Mouse (Mus musculus): Measurements from ENCODE around the gene Lag3. TPM values are rescaled to one million over a fixed set of nuclear protein-coding genes. Genes with fewer than 3 reads are reported as not detected.

Lag3 gene
- polyA plus RNA-seq, 1 experiment from 2014 or later, result 1.2 TPM

DNA sequence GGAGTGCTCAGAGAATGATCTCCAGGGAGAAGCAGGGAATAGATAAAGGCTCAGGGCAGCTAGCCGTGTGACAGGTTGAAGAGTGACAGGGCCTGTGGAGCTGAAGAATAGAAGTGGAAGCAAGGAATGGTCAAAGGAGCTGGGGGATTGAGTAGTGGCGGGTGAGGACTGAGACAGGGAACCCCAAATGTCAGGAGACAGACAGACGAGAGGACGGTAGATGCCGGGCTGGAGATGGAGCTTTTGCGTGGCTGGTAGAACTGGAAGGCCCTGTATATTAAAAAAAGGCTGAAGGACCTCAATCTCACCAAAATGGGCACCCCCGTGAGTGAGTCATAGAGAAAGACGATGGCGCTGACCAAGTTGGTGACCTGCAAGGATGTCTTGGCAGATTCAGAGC lies 51.0 kb downstream of the Lag3 start:
- Histone ChIP-seq H3K4me1 (peaks cover 92% of the 10 kb centered on the region), H3K27me3 (replicated peaks; ENCODE audit: low read depth, poor library complexity, severe bottlenecking) (peaks cover 77% of the 10 kb centered on the region), H3K4me3 (0 out of 2 replicates have a peak overlapping the region, but pooled peaks have one; percentile 17), H3K36me3 (replicated peaks) (no peaks in the 10 kb centered on the region), H3K9me3 (no peaks in the 10 kb centered on the region), H3K27ac (replicated peaks) (0 out of 2 replicates have a peak overlapping the region, but pooled peaks have one; percentile 7)
- 83% methylated on average over 9 of the region's 9 CpGs for WGBS
- no peak for DNase-seq (ENCODE audit: low spot score)

DNA sequence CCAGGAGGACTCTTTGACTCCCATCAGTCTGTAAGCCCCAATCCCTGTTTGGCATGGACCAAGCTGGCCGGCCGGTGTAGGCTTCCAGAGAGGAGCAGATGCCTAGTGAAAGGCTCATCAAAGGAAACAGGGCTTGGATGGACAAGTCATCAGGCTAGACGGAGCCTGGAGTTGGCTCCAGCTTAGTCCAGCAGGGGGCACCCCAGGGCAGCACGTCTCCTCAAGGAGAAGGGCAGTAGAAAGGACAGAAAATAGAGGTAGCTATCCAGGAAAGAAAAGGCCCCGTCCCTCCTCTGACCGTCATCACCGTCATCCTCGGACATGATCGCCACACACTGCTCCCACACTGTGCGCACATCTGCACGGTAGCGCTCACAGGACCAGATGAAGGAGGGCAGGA lies 51.8 kb downstream of the Lag3 start:
- Histone ChIP-seq H3K4me1 (peaks cover 93% of the 10 kb centered on the region), H3K4me3 (peak overlapping the region; percentile 21; the same call in 1 of the 2 replicates), H3K36me3 (replicated peaks) (0 out of 2 replicates have a peak, but pooled peaks cover 4% of the 10 kb centered on the region), H3K9me3 (no peaks in the 10 kb centered on the region), H3K27ac (replicated peaks) (0 out of 2 replicates have a peak overlapping the region, but pooled peaks have one; percentile 7), H3K27me3 (replicated peaks; ENCODE audit: low read depth, poor library complexity, severe bottlenecking) (peaks cover 69% of the 10 kb centered on the region)
- 12% methylated on average over 12 of the region's 12 CpGs for WGBS
- peak; percentile 89 for DNase-seq (ENCODE audit: low spot score)

GRCm38 (mm10) chr6:124858561-124859318 lies 52.8 kb downstream of the Lag3 start:
- Histone ChIP-seq H3K9me3 (no peaks in the 10 kb centered on the region), H3K4me1 (peaks cover 83% of the 10 kb centered on the region), H3K27ac (replicated peaks) (peak overlapping the region; percentile 40), H3K4me3 (peak overlapping the region; percentile 93), H3K36me3 (replicated peaks) (peaks cover 14% of the 10 kb centered on the region), H3K27me3 (replicated peaks; ENCODE audit: low read depth, poor library complexity, severe bottlenecking) (peaks cover 59% of the 10 kb centered on the region)
- no peak for DNase-seq (ENCODE audit: low spot score)
- 73% methylated on average over 28 of the region's 28 CpGs for WGBS

- no peak for DNase-seq (ENCODE audit: low spot score)
- Histone ChIP-seq H3K27me3 (replicated peaks; ENCODE audit: low read depth, poor library complexity, severe bottlenecking) (peaks cover 51% of the 10 kb centered on the region), H3K36me3 (replicated peaks) (peaks cover 21% of the 10 kb centered on the region), H3K27ac (replicated peaks) (peak overlapping the region; percentile 98), H3K4me1 (peaks cover 76% of the 10 kb centered on the region), H3K9me3 (no peaks in the 10 kb centered on the region), H3K4me3 (peak overlapping the region; percentile 93)
- 24% methylated on average over 26 of the region's 26 CpGs for WGBS
These were observed 53.5 kb downstream of the Lag3 start for GRCm38 (mm10) chr6:124857840-124858530.

GRCm38 (mm10) chr6:124856916-124857839 lies 54.3 kb downstream of the Lag3 start, which contains the start of gene P3h3:
Gene P3h3, minus strand, starts transcription at chr6:124857752.
- no peaks in the 10 kb centered on the region for H3K9me3 ChIP-seq
- under 1% methylated on average over 86 of the region's 86 CpGs for WGBS
- peaks cover 43% of the 10 kb centered on the region for H3K27me3 ChIP-seq (replicated peaks; ENCODE audit: low read depth, poor library complexity, severe bottlenecking)
- peaks cover 68% of the 10 kb centered on the region for H3K4me1 ChIP-seq
- DNase-seq (ENCODE audit: low spot score), result peak; percentile 94
- H3K36me3 ChIP-seq (replicated peaks), result peaks cover 26% of the 10 kb centered on the region
- H3K27ac ChIP-seq (replicated peaks), result peak within 1 kb of the TSS; percentile 98
- peak within 1 kb of the TSS; percentile 93 for H3K4me3 ChIP-seq

- DNase-seq (ENCODE audit: low spot score), result peak; percentile 86
- H3K4me1 ChIP-seq, result peaks cover 63% of the 10 kb centered on the region
- 4% methylated on average over 14 of the region's 14 CpGs for WGBS
- H3K9me3 ChIP-seq, result no peaks in the 10 kb centered on the region
- peaks cover 35% of the 10 kb centered on the region for H3K27me3 ChIP-seq (replicated peaks; ENCODE audit: low read depth, poor library complexity, severe bottlenecking)
- H3K4me3 ChIP-seq, result peak overlapping the region; percentile 93
- peak overlapping the region; percentile 98 for H3K27ac ChIP-seq (replicated peaks)
- H3K36me3 ChIP-seq (replicated peaks), result peaks cover 26% of the 10 kb centered on the region
These were observed 55.2 kb downstream of the Lag3 start for GRCm38 (mm10) chr6:124856321-124856720.

DNA sequence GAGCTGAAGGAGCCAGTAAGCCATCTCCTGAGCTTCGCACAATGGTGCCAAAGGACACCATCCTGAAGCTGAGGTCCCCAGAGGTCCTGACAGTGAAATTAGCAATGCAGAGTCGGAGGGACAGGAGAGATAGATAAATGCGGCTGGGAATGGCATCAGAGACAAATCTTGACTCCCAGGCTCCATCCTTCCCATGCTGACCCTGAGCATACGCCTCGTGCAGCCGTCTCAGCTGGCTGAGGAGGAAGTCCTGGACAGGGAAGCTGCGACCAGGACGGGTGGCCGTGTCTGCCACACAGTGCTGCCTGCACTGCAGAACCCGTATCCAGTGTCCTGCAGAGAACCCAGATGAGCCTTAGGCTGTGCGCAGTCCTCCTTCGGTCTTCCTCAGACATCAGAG lies 56.9 kb downstream of the Lag3 start:
- H3K36me3 ChIP-seq (replicated peaks), result peaks cover 37% of the 10 kb centered on the region
- H3K4me1 ChIP-seq, result peaks cover 47% of the 10 kb centered on the region
- H3K27ac ChIP-seq (replicated peaks), result no peak overlapping the region
- WGBS, result 73% methylated on average over 12 of the region's 12 CpGs
- no peak overlapping the region; the same call in 1 of the 2 replicates for H3K4me3 ChIP-seq
- DNase-seq (ENCODE audit: low spot score), result no peak
- peaks cover 19% of the 10 kb centered on the region for H3K27me3 ChIP-seq (replicated peaks; ENCODE audit: low read depth, poor library complexity, severe bottlenecking)
- no peaks in the 10 kb centered on the region for H3K9me3 ChIP-seq

Other genes with a start within 250 kb of the Lag3 start
- 41.4 and 46.6 TPM in 2 replicates for gene Lpcat3, start 248.7 kb downstream of the Lag3 start, polyA plus RNA-seq (2016; fragmentation: Nextera tagmentation; extraction: Ambion mirVana)
- gene Emg1, start 199.5 kb downstream of the Lag3 start, polyA plus RNA-seq (2016; fragmentation: Nextera tagmentation; extraction: Ambion mirVana), result 233 and 257 TPM in 2 replicates
- gene Phb2, start 199.4 kb downstream of the Lag3 start, polyA plus RNA-seq (2016; fragmentation: Nextera tagmentation; extraction: Ambion mirVana), result 473 and 496 TPM in 2 replicates
- 9.3 and 10.4 TPM in 2 replicates for gene Ptpn6, start 173.0 kb downstream of the Lag3 start, polyA plus RNA-seq (2016; fragmentation: Nextera tagmentation; extraction: Ambion mirVana)
- 425 and 454 TPM in 2 replicates for gene Grcc10, start 170.3 kb downstream of the Lag3 start, polyA plus RNA-seq (2016; fragmentation: Nextera tagmentation; extraction: Ambion mirVana)
- gene Gm45234, start 155.7 kb downstream of the Lag3 start, polyA plus RNA-seq (2016; fragmentation: Nextera tagmentation; extraction: Ambion mirVana), result not detected in 2 replicates
- gene Atn1, start 155.2 kb downstream of the Lag3 start, polyA plus RNA-seq (2016; fragmentation: Nextera tagmentation; extraction: Ambion mirVana), result 12.6 and 15.2 TPM in 2 replicates
- 2.3 and 2.4 TPM in 2 replicates for gene Eno2, start 142.0 kb downstream of the Lag3 start, polyA plus RNA-seq (2016; fragmentation: Nextera tagmentation; extraction: Ambion mirVana)
- gene Lrrc23, start 132.0 kb downstream of the Lag3 start, polyA plus RNA-seq (2016; fragmentation: Nextera tagmentation; extraction: Ambion mirVana), result 0.50 and 0.74 TPM in 2 replicates
- 7.1 and 8.3 TPM in 2 replicates for gene Spsb2, start 103.0 kb downstream of the Lag3 start, polyA plus RNA-seq (2016; fragmentation: Nextera tagmentation; extraction: Ambion mirVana)
- gene Tpi1, start 97.4 kb downstream of the Lag3 start, polyA plus RNA-seq (2016; fragmentation: Nextera tagmentation; extraction: Ambion mirVana), result 829 and 899 TPM in 2 replicates
- 191 and 212 TPM in 2 replicates for gene Usp5, start 82.2 kb downstream of the Lag3 start, polyA plus RNA-seq (2016; fragmentation: Nextera tagmentation; extraction: Ambion mirVana)
- gene Cdca3, start 82.2 kb downstream of the Lag3 start, polyA plus RNA-seq (2016; fragmentation: Nextera tagmentation; extraction: Ambion mirVana), result 225 and 238 TPM in 2 replicates
- 0.60 and 0.97 TPM in 2 replicates for gene Gnb3, start 71.4 kb downstream of the Lag3 start, polyA plus RNA-seq (2016; fragmentation: Nextera tagmentation; extraction: Ambion mirVana)
- gene P3h3, start 54.0 kb downstream of the Lag3 start, polyA plus RNA-seq (2016; fragmentation: Nextera tagmentation; extraction: Ambion mirVana), result 12.2 and 17.0 TPM in 2 replicates
- 1.3 and 1.4 TPM in 2 replicates for gene Gpr162, start 47.7 kb downstream of the Lag3 start, polyA plus RNA-seq (2016; fragmentation: Nextera tagmentation; extraction: Ambion mirVana)
- not detected in 2 replicates for gene Cd4, start 23.5 kb downstream of the Lag3 start, polyA plus RNA-seq (2016; fragmentation: Nextera tagmentation; extraction: Ambion mirVana)
- 203 and 213 TPM in 2 replicates for gene Ptms, start 8.4 kb upstream of the Lag3 start, polyA plus RNA-seq (2016; fragmentation: Nextera tagmentation; extraction: Ambion mirVana)
- 390 and 408 TPM in 2 replicates for gene Mlf2, start 19.7 kb upstream of the Lag3 start, polyA plus RNA-seq (2016; fragmentation: Nextera tagmentation; extraction: Ambion mirVana)
- gene Cops7a, start 53.8 kb upstream of the Lag3 start, polyA plus RNA-seq (2016; fragmentation: Nextera tagmentation; extraction: Ambion mirVana), result 137 and 146 TPM in 2 replicates
- gene Pianp, start 85.0 kb upstream of the Lag3 start, polyA plus RNA-seq (2016; fragmentation: Nextera tagmentation; extraction: Ambion mirVana), result 0.82 and 1.1 TPM in 2 replicates
- gene Zfp384, start 97.4 kb upstream of the Lag3 start, polyA plus RNA-seq (2016; fragmentation: Nextera tagmentation; extraction: Ambion mirVana), result 9.4 and 11.0 TPM in 2 replicates
- gene Ing4, start 128.1 kb upstream of the Lag3 start, polyA plus RNA-seq (2016; fragmentation: Nextera tagmentation; extraction: Ambion mirVana), result 125 and 137 TPM in 2 replicates
- 15.9 and 17.8 TPM in 2 replicates for gene Acrbp, start 138.0 kb upstream of the Lag3 start, polyA plus RNA-seq (2016; fragmentation: Nextera tagmentation; extraction: Ambion mirVana)
- gene Lpar5, start 156.2 kb upstream of the Lag3 start, polyA plus RNA-seq (2016; fragmentation: Nextera tagmentation; extraction: Ambion mirVana), result 0.10 and 0.21 TPM in 2 replicates
- gene Chd4, start 184.3 kb upstream of the Lag3 start, polyA plus RNA-seq (2016; fragmentation: Nextera tagmentation; extraction: Ambion mirVana), result 102 and 105 TPM in 2 replicates
- gene Nop2, start 220.2 kb upstream of the Lag3 start, polyA plus RNA-seq (2016; fragmentation: Nextera tagmentation; extraction: Ambion mirVana), result 94.1 and 99.4 TPM in 2 replicates
- 11.0 and 11.1 TPM in 2 replicates for gene Iffo1, start 233.5 kb upstream of the Lag3 start, polyA plus RNA-seq (2016; fragmentation: Nextera tagmentation; extraction: Ambion mirVana)

All from embryonic facial prominence, embryonic 10.5 days (tissue).